ENCODE assay signal across 10 mouse cellular contexts in genomic region chr7:49635074-49635621, GRCm38 (mm10). TPM values are rescaled to one million over a fixed set of nuclear protein-coding genes. Genes with fewer than 3 reads are reported as not detected.
A peak's percentile ranks its signal among the peaks of the same experiment; 100 is the strongest.
DNase-seq lines count a peak whose midpoint lies in the region; ATAC-seq lines count a peak whose summit lies in the region.
"Had no signal": no experiment of that assay in that cellular context is flagged by ENCODE, and none has a peak within 500 bp of the region (broad histone marks: within the 10 kb centered on the region; RNA-seq: fewer than 3 reads in every experiment).

No protein-coding gene starts in this region.

- peaks cover 99% of the 10 kb centered on the region for H3K27me3 ChIP-seq in heart, embryonic 13.5 days (replicated peaks)
- H3K27me3 ChIP-seq in forebrain, embryonic 13.5 days: peaks cover 99% of the 10 kb centered on the region

- H3K4me3 ChIP-seq in heart, embryonic 13.5 days: 0 out of 2 replicates have a peak overlapping the region, but pooled peaks have one; percentile 51
- H3K4me3 ChIP-seq in forebrain, embryonic 13.5 days: peak overlapping the region; percentile 27

- H3K36me3 ChIP-seq in heart, embryonic 13.5 days: no peaks in the 10 kb centered on the region
- H3K36me3 ChIP-seq in forebrain, embryonic 13.5 days (ENCODE audit: poor library complexity, severe bottlenecking): no peaks in the 10 kb centered on the region
- H3K36me3 ChIP-seq: G1E had no signal

- 1% methylated on average over 35 of the region's 35 CpGs for WGBS in heart, embryonic 13.5 days
- under 1% methylated on average over 35 of the region's 35 CpGs for WGBS in forebrain, embryonic 13.5 days

- DNase-seq in heart, adult 9 months (ENCODE audit: low spot score in 2 of 2): no peak
- DNase-seq in mesoderm, embryonic 11.5 days (ENCODE audit: low read depth, low spot score): peak; percentile 64
- DNase-seq in frontal cortex, postnatal 25 days (ENCODE audit: low spot score in 2 of 2): no peak
- no peak for DNase-seq in layer of hippocampus, adult 11-12 months (ENCODE audit: low spot score)
- DNase-seq in frontal cortex, postnatal 10 days (ENCODE audit: low spot score in 2 of 2): no peak
- DNase-seq: right cerebral cortex, adult 18-20 months had no signal

- no peak for ATAC-seq in heart, embryonic 13.5 days (ENCODE audit: extremely low read depth, insufficient number of reproducible peaks, low FRiP score, low TSS enrichment)
- ATAC-seq in CD4-positive, CD25-positive, alpha-beta regulatory T cell, adult 4 months: peak; percentile 25
- no peak for ATAC-seq in forebrain, embryonic 13.5 days

- H3K9me3 ChIP-seq in heart, embryonic 13.5 days: no peaks in the 10 kb centered on the region
- no peaks in the 10 kb centered on the region for H3K9me3 ChIP-seq in forebrain, embryonic 13.5 days (replicated peaks)

- peaks cover 33% of the 10 kb centered on the region for H3K4me1 ChIP-seq in heart, embryonic 13.5 days
- peaks cover 53% of the 10 kb centered on the region for H3K4me1 ChIP-seq in forebrain, embryonic 13.5 days

- H3K4me2 ChIP-seq in heart, embryonic 13.5 days: peak overlapping the region; percentile 71
- peak overlapping the region; percentile 61 for H3K4me2 ChIP-seq in forebrain, embryonic 13.5 days

- no peak overlapping the region for H3K27ac ChIP-seq in heart, embryonic 13.5 days (replicated peaks)
- H3K27ac ChIP-seq in forebrain, embryonic 13.5 days: no peak overlapping the region

- H3K9ac ChIP-seq in heart, embryonic 13.5 days: no peak overlapping the region
- H3K9ac ChIP-seq in forebrain, embryonic 13.5 days: no peak overlapping the region

RNA-seq across cellular contexts. Expression of gene Dbx1, which starts 1.5 kb away (rescaled TPM):
- polyA plus RNA-seq in heart, embryonic 13.5 days (2015; fragmentation: Nextera tagmentation; extraction: Ambion mirVana): not detected in 2 replicates
- not detected for polyA plus RNA-seq in CD4-positive, CD25-positive, alpha-beta regulatory T cell, adult 4 months (2017; shearing (Covaris generic))
- 7.5 and 10.9 TPM in 2 replicates for polyA plus RNA-seq in forebrain, embryonic 13.5 days (2015; fragmentation: Nextera tagmentation; extraction: Ambion mirVana)
- polyA plus RNA-seq: G1E had no signal
